Mouse (Mus musculus) mouse embryonic stem cell (cell line): ENCODE data around the gene Mospd3.

ENCODE experiments used
- in situ Hi-C, 2 experiments: fragments of 300-500 bp; cut with MboI; formaldehyde crosslinking; loops; 1 replicate in 1 of 2; 3 replicates in 1 of 2; pipeline ENCODE4 v1.14.3; 2019 to 2020; ENCODE audit warnings: low sequenced_read_pairs in 2 of 2, low pct_unique_long_range_greater_than_20kb in 1 of 2, mixed read lengths in 1 of 2; ENCODE audit not compliant: unreplicated experiment in 1 of 2

The Mospd3 gene

GRCm38 (mm10) chr5:137600619-137601364, at the start of gene Mospd3:
TSS of gene Mospd3 (minus strand) at chr5:137601058.
- in situ Hi-C loops, result no loop called here

- in situ Hi-C loops, result loop anchor here (5.0 kb wide), 1 partner anchor 112 kb away; no protein-coding TSS in a partner anchor
Measured at GRCm38 (mm10) chr5:137649669-137650571, 49.1 kb upstream of the Mospd3 start.

GRCm38 (mm10) chr5:137649251-137649650, 48.4 kb upstream of the Mospd3 start:
- in situ Hi-C loops, result no loop called here

GRCm38 (mm10) chr5:137647827-137648601, 47.2 kb upstream of the Mospd3 start:
- in situ Hi-C loops, result no loop called here

- in situ Hi-C loops, result no loop called here
Measured at GRCm38 (mm10) chr5:137645652-137646091, 44.8 kb upstream of the Mospd3 start, which contains the start of gene Irs3. TSS of gene Irs3 (minus strand) at chr5:137645714.

GRCm38 (mm10) chr5:137645091-137645651, 44.3 kb upstream of the Mospd3 start:
- in situ Hi-C loops, result no loop called here

GRCm38 (mm10) chr5:137644484-137644883, 43.6 kb upstream of the Mospd3 start:
- in situ Hi-C loops, result no loop called here

GRCm38 (mm10) chr5:137642886-137643285, 42.0 kb upstream of the Mospd3 start:
- in situ Hi-C loops, result no loop called here

- in situ Hi-C loops, result no loop called here
Measured at GRCm38 (mm10) chr5:137641054-137641453, 40.2 kb upstream of the Mospd3 start, which contains the start of gene Sap25. TSS of gene Sap25 (plus strand) at chr5:137641334.

DNA sequence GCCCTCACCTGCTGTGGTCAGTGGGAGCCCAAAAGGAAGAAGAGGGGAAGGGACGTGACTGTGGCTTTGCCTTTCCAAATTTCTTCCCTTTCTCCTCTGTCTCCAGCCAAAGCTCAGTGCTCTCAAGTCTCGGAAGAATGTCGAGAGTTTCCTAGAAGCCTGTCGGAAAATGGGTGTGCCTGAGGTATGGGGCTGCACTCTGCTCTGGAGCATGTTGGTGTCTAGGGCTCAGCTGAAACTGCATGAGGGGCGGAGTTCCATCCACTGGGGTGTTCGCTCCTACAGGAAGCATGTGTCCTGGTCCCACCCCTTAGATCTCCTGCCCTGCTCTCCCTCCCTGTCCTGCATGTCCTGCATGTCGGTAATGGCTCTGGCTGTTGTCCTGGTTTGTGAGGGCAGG, 38.6 kb upstream of the Mospd3 start:
- in situ Hi-C loops, result no loop called here

DNA sequence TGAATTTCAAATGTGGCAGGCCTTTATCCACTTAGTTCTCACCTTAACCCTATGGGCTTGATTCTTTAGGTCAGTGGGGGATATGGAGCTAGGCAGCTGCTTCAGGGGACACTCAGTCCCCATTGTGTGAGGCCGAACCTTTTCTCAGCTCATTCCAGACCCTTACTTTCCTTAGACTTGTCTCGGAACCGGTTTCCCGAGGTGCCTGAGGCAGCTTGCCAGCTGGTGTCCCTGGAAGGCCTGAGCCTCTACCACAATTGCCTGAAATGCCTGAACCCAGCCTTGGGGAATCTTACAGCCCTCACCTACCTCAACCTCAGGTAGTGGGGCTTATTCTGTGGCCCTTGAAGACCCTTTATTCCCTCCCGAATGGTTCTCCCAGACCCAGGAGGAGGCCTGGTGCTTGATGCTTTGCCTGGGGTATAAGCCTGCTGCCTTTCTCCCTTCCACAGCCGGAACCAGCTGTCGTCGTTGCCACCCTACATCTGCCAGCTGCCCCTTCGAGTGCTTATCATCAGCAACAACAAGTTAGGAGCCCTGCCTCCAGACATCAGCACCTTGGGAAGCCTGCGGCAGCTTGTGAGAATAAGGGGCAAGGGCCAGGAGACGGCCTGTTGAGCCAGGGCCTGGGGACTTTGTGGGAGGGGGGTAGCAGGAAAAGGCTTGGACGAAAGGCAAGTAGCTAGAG, 32.7 kb upstream of the Mospd3 start:
- in situ Hi-C loops, result no loop called here

DNA sequence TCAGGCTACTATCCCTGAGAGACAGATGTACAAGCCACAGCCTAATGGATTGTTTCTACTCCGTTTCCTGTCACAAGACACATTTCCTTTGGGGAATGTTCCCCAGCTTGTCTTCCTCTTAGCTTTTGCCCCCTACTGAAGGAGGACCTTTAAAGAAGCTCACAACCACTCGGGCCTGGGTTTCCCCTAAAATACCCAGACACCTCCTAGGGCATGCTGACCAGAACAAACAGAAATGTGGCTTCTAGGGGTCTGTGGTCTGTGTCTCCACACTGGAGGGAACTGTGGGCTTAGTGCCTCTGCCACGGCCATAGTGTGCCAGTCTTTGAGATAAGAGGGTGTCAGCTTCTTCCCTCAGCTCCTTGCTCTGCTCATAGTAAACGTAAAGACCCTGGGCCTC, 30.7 kb upstream of the Mospd3 start:
- in situ Hi-C loops, result no loop called here

DNA sequence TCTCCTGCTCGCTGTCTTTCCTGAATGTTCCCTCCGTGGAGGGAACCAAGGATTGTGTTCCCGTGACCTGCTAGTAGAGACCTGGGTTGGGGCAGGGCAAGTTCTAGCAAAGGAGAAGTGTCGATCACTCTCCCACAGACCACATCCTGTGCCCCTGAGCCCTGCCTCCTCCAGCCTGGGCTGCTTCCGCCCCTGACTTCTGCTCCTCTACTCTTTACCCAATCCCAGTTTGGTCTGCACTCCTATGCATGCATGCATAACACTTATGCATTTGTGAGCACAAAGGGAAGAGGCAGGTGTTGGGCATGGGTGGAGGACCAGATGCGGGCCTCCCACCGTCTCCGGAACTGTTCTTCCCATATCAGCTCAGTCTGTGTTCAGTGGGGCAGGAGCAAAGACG, 30.3 kb upstream of the Mospd3 start:
- in situ Hi-C loops, result no loop called here

DNA sequence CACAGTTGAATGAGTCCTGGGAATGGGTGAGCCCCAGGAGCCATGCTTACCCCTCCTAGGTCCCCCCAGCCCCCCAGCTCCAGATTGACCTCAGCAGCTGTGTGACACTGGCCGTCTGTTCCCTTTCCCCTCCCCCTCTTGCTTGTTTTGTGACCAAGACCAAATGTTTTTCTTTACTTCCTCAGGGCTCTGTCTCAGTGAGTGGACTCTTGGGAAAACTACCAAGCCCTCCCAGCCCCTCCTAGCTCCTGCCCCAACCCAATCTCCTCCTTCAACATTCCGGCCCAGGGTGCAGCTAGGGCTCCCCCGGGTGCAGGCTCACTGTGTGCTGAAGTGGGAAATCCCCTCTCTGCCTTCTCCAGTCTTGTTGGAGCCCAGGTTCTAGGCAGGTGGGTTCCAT, 29.7 kb upstream of the Mospd3 start:
- in situ Hi-C loops, result no loop called here

GRCm38 (mm10) chr5:137629906-137630545, 29.2 kb upstream of the Mospd3 start:
- in situ Hi-C loops, result no loop called here

DNA sequence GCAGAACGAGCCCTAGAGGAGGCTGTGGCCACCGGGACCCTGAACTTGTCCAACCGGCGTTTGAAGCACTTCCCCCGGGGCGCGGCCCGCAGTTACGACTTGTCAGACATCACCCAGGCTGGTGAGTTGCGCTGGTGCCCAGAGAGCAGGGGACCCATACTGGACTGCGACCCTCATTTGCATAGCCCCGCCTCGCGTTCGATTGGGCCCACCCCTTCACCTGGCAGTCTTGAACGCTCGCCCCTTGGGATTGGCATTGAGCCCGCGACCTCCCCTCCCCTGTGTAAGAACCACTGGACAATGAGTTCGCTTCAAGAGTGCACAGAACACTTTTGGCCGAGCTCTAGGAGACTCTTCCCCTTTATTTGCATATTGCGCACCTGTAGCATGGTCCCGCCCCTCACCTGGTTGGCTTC, 28.5 kb upstream of the Mospd3 start:
- in situ Hi-C loops, result no loop called here

DNA sequence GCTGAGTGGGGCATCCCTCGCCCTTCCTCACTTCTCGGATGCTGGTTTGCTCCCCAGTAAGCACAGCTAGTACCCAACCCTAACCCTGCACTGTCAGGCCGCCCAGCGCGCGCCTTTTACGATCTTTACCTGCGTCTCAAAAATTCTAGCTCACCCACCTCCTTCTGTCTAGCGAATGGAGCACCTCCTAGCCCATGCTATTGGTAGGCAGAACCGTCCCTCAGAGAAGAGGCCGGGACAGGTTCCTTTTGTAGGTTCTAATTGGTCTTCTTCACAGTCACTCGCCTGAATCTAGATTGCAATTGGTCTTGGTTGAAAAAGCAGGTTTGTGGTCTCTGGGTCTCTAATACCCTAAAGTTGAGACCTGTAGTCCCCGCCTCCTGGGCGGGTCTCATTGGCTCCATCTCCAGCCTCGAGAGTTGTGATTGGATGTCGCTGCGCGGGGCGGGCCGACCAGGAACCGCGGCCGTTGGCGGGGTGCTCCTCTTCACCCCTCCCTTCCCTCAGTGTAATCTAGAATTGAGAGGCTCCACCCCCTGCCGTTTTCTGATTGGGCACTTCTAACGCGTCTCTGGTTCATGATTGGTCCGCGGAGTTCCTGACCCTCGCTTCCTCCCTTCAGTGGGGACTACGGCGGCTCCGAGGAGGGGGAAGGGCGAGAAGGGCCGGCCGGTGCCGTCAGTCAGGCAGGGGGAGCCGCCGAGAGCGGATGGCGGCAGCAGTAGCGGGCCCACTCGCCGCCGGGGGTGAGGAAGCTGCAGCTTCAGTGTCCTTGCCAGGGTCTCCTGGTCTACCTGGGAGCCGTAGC, 27.8 kb upstream of the Mospd3 start, which contains the start of the genes Fbxo24, Lrch4 and Gm20605:
TSS of gene Fbxo24 (minus strand) at position 505 of the 808 bp plus-strand sequence.
TSS of gene Lrch4 (plus strand) at position 624 of the 808 bp plus-strand sequence.
TSS of gene Gm20605 (plus strand) at position 678 of the 808 bp plus-strand sequence.
- in situ Hi-C loops, result no loop called here
